Mouse (Mus musculus): ENCODE measurements around the gene Epha5.

DNA sequence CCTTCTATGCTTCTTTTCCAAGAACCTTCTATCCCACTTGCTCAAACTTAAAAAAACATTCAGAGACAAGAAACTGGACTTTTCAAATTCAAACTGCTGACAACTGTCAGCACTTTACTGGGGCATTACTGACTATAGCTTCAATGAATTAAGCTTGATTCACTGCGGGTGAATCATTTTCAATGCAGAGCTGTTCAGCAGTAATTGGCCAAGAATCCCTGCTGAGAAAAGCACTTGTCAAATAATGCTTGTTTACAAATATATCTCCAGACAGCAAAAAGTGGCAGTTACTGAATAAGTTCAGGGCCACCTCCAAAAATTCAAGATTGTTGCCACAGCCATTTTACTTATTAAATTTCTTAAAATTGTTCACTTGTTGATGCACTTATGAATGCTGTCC is 4.2 kb downstream of the Epha5 start:
- TF ChIP-seq POLR2A (IDR thresholded peaks at IDR 0.05; ENCODE audit: insufficient read depth, low read depth, low read length) (no peak), CTCF (IDR thresholded peaks at IDR 0.05; ENCODE audit: insufficient read depth, low read depth, low read length) (no peak)
